Mouse (Mus musculus): ENCODE measurements around the gene 1700010I14Rik. TPM values are rescaled to one million over a fixed set of nuclear protein-coding genes. Genes with fewer than 3 reads are reported as not detected.

Gene 1700010I14Rik
- polyA plus RNA-seq, 1 experiment from 2014 or later, result 0.60 TPM

- ATAC-seq (no peak), DNase-seq (no peak)
- H3K9me3 ChIP-seq (ENCODE audit: low read length), result no peaks in the 10 kb centered on the region
- no peak overlapping the region for H3K4me2 ChIP-seq (ENCODE audit: low read depth, low read length)
- no peak overlapping the region for H3K27ac ChIP-seq (ENCODE audit: low read depth)
- H3K27me3 ChIP-seq (ENCODE audit: insufficient read depth, low read length), result no peaks in the 10 kb centered on the region
- no peak for TF ChIP-seq EP300 (IDR thresholded peaks at IDR 0.05; ENCODE audit: low read depth)
- no peak overlapping the region for H3K4me3 ChIP-seq (ENCODE audit: low read depth, low read length)
- WGBS (ENCODE audit: insufficient replicate concordance), result 65% methylated on average over 6 of the region's 6 CpGs
- no peaks in the 10 kb centered on the region for H3K36me3 ChIP-seq (replicated peaks; ENCODE audit: insufficient read depth, low read length)
- no peaks in the 10 kb centered on the region for H3K4me1 ChIP-seq (ENCODE audit: insufficient read depth)
- H3K9ac ChIP-seq (replicated peaks), result no peak overlapping the region
Measured at GRCm38 (mm10) chr17:9032362-9033044, 44.4 kb downstream of the 1700010I14Rik start.

- Histone ChIP-seq H3K27me3 (ENCODE audit: insufficient read depth, low read length) (no peaks in the 10 kb centered on the region), H3K9ac (replicated peaks) (no peak overlapping the region), H3K4me3 (ENCODE audit: low read depth, low read length) (no peak overlapping the region), H3K27ac (ENCODE audit: low read depth) (no peak overlapping the region), H3K36me3 (replicated peaks; ENCODE audit: insufficient read depth, low read length) (no peaks in the 10 kb centered on the region), H3K4me1 (ENCODE audit: insufficient read depth) (no peaks in the 10 kb centered on the region), H3K4me2 (ENCODE audit: low read depth, low read length) (no peak overlapping the region), H3K9me3 (ENCODE audit: low read length) (no peaks in the 10 kb centered on the region)
- no peak for DNase-seq
- TF ChIP-seq EP300 (IDR thresholded peaks at IDR 0.05; ENCODE audit: low read depth) (no peak), CTCF (IDR thresholded peaks at IDR 0.05; ENCODE audit: low read depth) (no peak)
- ATAC-seq, result no peak
- WGBS (ENCODE audit: insufficient replicate concordance), result 69% methylated on average over 5 of the region's 5 CpGs
Measured at GRCm38 (mm10) chr17:9033511-9033910, 45.4 kb downstream of the 1700010I14Rik start.

- ATAC-seq (no peak), DNase-seq (no peak)
- no peak for TF ChIP-seq EP300 (IDR thresholded peaks at IDR 0.05; ENCODE audit: low read depth)
- no peak for TF ChIP-seq CTCF (IDR thresholded peaks at IDR 0.05; ENCODE audit: low read depth)
- Histone ChIP-seq H3K9ac (replicated peaks) (no peak overlapping the region), H3K4me2 (ENCODE audit: low read depth, low read length) (no peak overlapping the region), H3K4me1 (ENCODE audit: insufficient read depth) (no peaks in the 10 kb centered on the region), H3K4me3 (ENCODE audit: low read depth, low read length) (no peak overlapping the region), H3K27ac (ENCODE audit: low read depth) (no peak overlapping the region), H3K36me3 (replicated peaks; ENCODE audit: insufficient read depth, low read length) (no peaks in the 10 kb centered on the region), H3K9me3 (ENCODE audit: low read length) (no peaks in the 10 kb centered on the region), H3K27me3 (ENCODE audit: insufficient read depth, low read length) (no peaks in the 10 kb centered on the region)
- 63% methylated on average over 8 of the region's 8 CpGs for WGBS (ENCODE audit: insufficient replicate concordance)
Measured at GRCm38 (mm10) chr17:9035561-9036348, 47.6 kb downstream of the 1700010I14Rik start.

GRCm38 (mm10) chr17:9042723-9043122 lies 54.6 kb downstream of the 1700010I14Rik start:
- 52% methylated on average over 2 of the region's 2 CpGs for WGBS (ENCODE audit: insufficient replicate concordance)
- DNase-seq, result peak; percentile 56
- TF ChIP-seq CTCF (IDR thresholded peaks at IDR 0.05; ENCODE audit: low read depth) (peak; percentile 80), EP300 (IDR thresholded peaks at IDR 0.05; ENCODE audit: low read depth) (no peak)

GRCm38 (mm10) chr17:9052441-9052980 lies 64.4 kb downstream of the 1700010I14Rik start:
- Histone ChIP-seq H3K9me3 (ENCODE audit: low read length) (no peaks in the 10 kb centered on the region), H3K4me1 (ENCODE audit: insufficient read depth) (no peaks in the 10 kb centered on the region), H3K27ac (ENCODE audit: low read depth) (no peak overlapping the region), H3K4me3 (ENCODE audit: low read depth, low read length) (no peak overlapping the region), H3K27me3 (ENCODE audit: insufficient read depth, low read length) (no peaks in the 10 kb centered on the region), H3K4me2 (ENCODE audit: low read depth, low read length) (no peak overlapping the region), H3K36me3 (replicated peaks; ENCODE audit: insufficient read depth, low read length) (no peaks in the 10 kb centered on the region), H3K9ac (replicated peaks) (no peak overlapping the region)
- ATAC-seq (no peak), DNase-seq (no peak)
- TF ChIP-seq CTCF (IDR thresholded peaks at IDR 0.05; ENCODE audit: low read depth) (no peak), EP300 (IDR thresholded peaks at IDR 0.05; ENCODE audit: low read depth) (no peak)
- WGBS (ENCODE audit: insufficient replicate concordance), result 67% methylated on average over 13 of the region's 13 CpGs

More at GRCm38 (mm10) chr17:9042723-9043122, 54.6 kb downstream of the 1700010I14Rik start:
- H3K36me3 ChIP-seq (replicated peaks; ENCODE audit: insufficient read depth, low read length), result no peaks in the 10 kb centered on the region
- no peak overlapping the region for H3K4me2 ChIP-seq (ENCODE audit: low read depth, low read length)
- no peaks in the 10 kb centered on the region for H3K27me3 ChIP-seq (ENCODE audit: insufficient read depth, low read length)
- H3K9me3 ChIP-seq (ENCODE audit: low read length), result no peaks in the 10 kb centered on the region
- H3K4me3 ChIP-seq (ENCODE audit: low read depth, low read length), result no peak overlapping the region
- no peak overlapping the region for H3K27ac ChIP-seq (ENCODE audit: low read depth)
- H3K9ac ChIP-seq (replicated peaks), result no peak overlapping the region
- ATAC-seq, result no peak
- H3K4me1 ChIP-seq (ENCODE audit: insufficient read depth), result no peaks in the 10 kb centered on the region

- H3K4me1 ChIP-seq (ENCODE audit: insufficient read depth), result no peaks in the 10 kb centered on the region
- no peaks in the 10 kb centered on the region for H3K36me3 ChIP-seq (replicated peaks; ENCODE audit: insufficient read depth, low read length)
- H3K27ac ChIP-seq (ENCODE audit: low read depth), result no peak overlapping the region
- no peak for TF ChIP-seq CTCF (IDR thresholded peaks at IDR 0.05; ENCODE audit: low read depth)
- no peak for TF ChIP-seq EP300 (IDR thresholded peaks at IDR 0.05; ENCODE audit: low read depth)
- no peaks in the 10 kb centered on the region for H3K27me3 ChIP-seq (ENCODE audit: insufficient read depth, low read length)
- DNase-seq (no peak), ATAC-seq (no peak)
- no peak overlapping the region for H3K9ac ChIP-seq (replicated peaks)
- no peaks in the 10 kb centered on the region for H3K9me3 ChIP-seq (ENCODE audit: low read length)
- 69% methylated on average over 8 of the region's 8 CpGs for WGBS (ENCODE audit: insufficient replicate concordance)
- no peak overlapping the region for H3K4me3 ChIP-seq (ENCODE audit: low read depth, low read length)
- H3K4me2 ChIP-seq (ENCODE audit: low read depth, low read length), result no peak overlapping the region
Measured at GRCm38 (mm10) chr17:9059360-9059932, 71.3 kb downstream of the 1700010I14Rik start.

Data from liver, postnatal 0 days (tissue).